Mouse (Mus musculus): ENCODE measurements around the gene Ltbp3. TPM values are rescaled to one million over a fixed set of nuclear protein-coding genes. Genes with fewer than 3 reads are reported as not detected.

Ltbp3 gene
- polyA plus RNA-seq (2012; ENCODE audit: low replicate concordance) = 1.6 and 8.2 TPM in 2 replicates

GRCm38 (mm10) chr19:5740320-5741317 is at the start of gene Ltbp3:
Ltbp3 (plus strand) TSS chr19:5740904.

GRCm38 (mm10) chr19:5704163-5704800 is 36.4 kb upstream of the Ltbp3 start, which contains the start of gene Kcnk7:
Kcnk7 (plus strand) TSS chr19:5704367.

GRCm38 (mm10) chr19:5725767-5726515 is 14.8 kb upstream of the Ltbp3 start, which contains the start of gene Ehbp1l1:
Ehbp1l1 (minus strand) TSS chr19:5726317.

GRCm38 (mm10) chr19:5729444-5729815 is 11.3 kb upstream of the Ltbp3 start, which contains the start of gene Fam89b:
Fam89b (minus strand) TSS chr19:5729653.

GRCm38 (mm10) chr19:5770925-5771860 is 30.5 kb downstream of the Ltbp3 start, which contains the start of gene Scyl1:
Scyl1 (minus strand) TSS chr19:5771419.

Other genes starting within 250 kb of the Ltbp3 start
- gene 1700020D05Rik, start 237.1 kb upstream of the Ltbp3 start, polyA plus RNA-seq (2012; ENCODE audit: low replicate concordance) = 0.41 and 1.1 TPM in 2 replicates
- gene Snx32, start 230.4 kb upstream of the Ltbp3 start, polyA plus RNA-seq (2012; ENCODE audit: low replicate concordance) = 3.6 and 8.4 TPM in 2 replicates
- not detected in 2 replicates for gene Ovol1, start 180.3 kb upstream of the Ltbp3 start, polyA plus RNA-seq (2012; ENCODE audit: low replicate concordance)
- gene Ap5b1, start 172.9 kb upstream of the Ltbp3 start, polyA plus RNA-seq (2012; ENCODE audit: low replicate concordance) = 50.2 and 53.5 TPM in 2 replicates
- gene Rnaseh2c, start 139.0 kb upstream of the Ltbp3 start, polyA plus RNA-seq (2012; ENCODE audit: low replicate concordance) = 126 and 206 TPM in 2 replicates
- 74.4 and 113 TPM in 2 replicates for gene Kat5, start 130.7 kb upstream of the Ltbp3 start, polyA plus RNA-seq (2012; ENCODE audit: low replicate concordance)
- 119 and 167 TPM in 2 replicates for gene Rela, start 103.4 kb upstream of the Ltbp3 start, polyA plus RNA-seq (2012; ENCODE audit: low replicate concordance)
- 869 and 1,782 TPM in 2 replicates for gene Sipa1, start 77.2 kb upstream of the Ltbp3 start, polyA plus RNA-seq (2012; ENCODE audit: low replicate concordance)
- gene Map3k11, start 52.2 kb upstream of the Ltbp3 start, polyA plus RNA-seq (2012; ENCODE audit: low replicate concordance) = 160 and 317 TPM in 2 replicates
- gene Pcnx3, start 52.0 kb upstream of the Ltbp3 start, polyA plus RNA-seq (2012; ENCODE audit: low replicate concordance) = 364 and 1,099 TPM in 2 replicates
- 0.54 and 1.7 TPM in 2 replicates for gene Kcnk7, start 36.5 kb upstream of the Ltbp3 start, polyA plus RNA-seq (2012; ENCODE audit: low replicate concordance)
- 110 and 206 TPM in 2 replicates for gene Ehbp1l1, start 14.6 kb upstream of the Ltbp3 start, polyA plus RNA-seq (2012; ENCODE audit: low replicate concordance)
- gene Fam89b, start 11.3 kb upstream of the Ltbp3 start, polyA plus RNA-seq (2012; ENCODE audit: low replicate concordance) = 70.9 and 119 TPM in 2 replicates
- 58.9 and 76.3 TPM in 2 replicates for gene Scyl1, start 30.5 kb downstream of the Ltbp3 start, polyA plus RNA-seq (2012; ENCODE audit: low replicate concordance)
- 36.0 and 56.1 TPM in 2 replicates for gene Frmd8, start 134.4 kb downstream of the Ltbp3 start, polyA plus RNA-seq (2012; ENCODE audit: low replicate concordance)
- gene Slc25a45, start 136.9 kb downstream of the Ltbp3 start, polyA plus RNA-seq (2012; ENCODE audit: low replicate concordance) = 4.6 and 15.6 TPM in 2 replicates
- gene Tigd3, start 153.2 kb downstream of the Ltbp3 start, polyA plus RNA-seq (2012; ENCODE audit: low replicate concordance) = 0.10 and 0.71 TPM in 2 replicates
- gene Dpf2, start 172.1 kb downstream of the Ltbp3 start, polyA plus RNA-seq (2012; ENCODE audit: low replicate concordance) = 14.9 and 60.9 TPM in 2 replicates
- 3.4 and 4.3 TPM in 2 replicates for gene Cdc42ep2, start 183.9 kb downstream of the Ltbp3 start, polyA plus RNA-seq (2012; ENCODE audit: low replicate concordance)
- gene Pola2, start 223.3 kb downstream of the Ltbp3 start, polyA plus RNA-seq (2012; ENCODE audit: low replicate concordance) = 19.1 and 24.6 TPM in 2 replicates
- gene Slc22a20, start 245.2 kb downstream of the Ltbp3 start, polyA plus RNA-seq (2012; ENCODE audit: low replicate concordance) = not detected in 2 replicates

Measured in hematopoietic multipotent progenitor cell, adult 10-12 weeks (in vitro differentiated cells).